Mouse (Mus musculus) cerebellum, adult 2 months (tissue): ENCODE measurements around the gene Cdc42bpa.
A peak's percentile ranks its signal among the peaks of the same experiment; 100 is the strongest.

ENCODE experiments used
- CTCF ChIP-seq: fragments of 200-500 bp; IDR thresholded peaks from 2 replicates; pipeline ENCODE4 v1.5.1; 2011; ENCODE audit warnings: low read depth, mild to moderate bottlenecking, control low read depth, low read length, moderate library complexity, borderline replicate concordance; ENCODE audit not compliant: insufficient read depth
- POLR2A ChIP-seq: fragments of 200-500 bp; IDR thresholded peaks from 2 replicates; pipeline ENCODE4 v1.6.1; 2011; ENCODE audit warnings: low read length, control low read depth, borderline replicate concordance; ENCODE audit not compliant: insufficient read depth

GRCm38 (mm10) chr1:180151191-180151590, 190.9 kb downstream of the Cdc42bpa start:
- TF ChIP-seq CTCF (peak; percentile 27; the same call in 1 of the 2 replicates), POLR2A (no peak)
